Mouse (Mus musculus): ENCODE results near the gene Ddx31.

- TF ChIP-seq POLR2A (IDR thresholded peaks at IDR 0.05; ENCODE audit: insufficient read length, low read depth) (no peak), USF1 (IDR thresholded peaks at IDR 0.05; ENCODE audit: low read depth) (no peak), SRF (IDR thresholded peaks at IDR 0.05; ENCODE audit: control insufficient read depth, insufficient read length, low read depth) (no peak)
Observed at GRCm38 (mm10) chr2:28893526-28893925, 53.3 kb downstream of the Ddx31 start.

All from myocyte (in vitro differentiated cells).